Mouse (Mus musculus) intestine, embryonic 15.5 days (tissue): ENCODE measurements at regions not wholly inside any gene's neighbourhood (a gene's known extent, or its start where the extent isn't known, plus 50 kb on each side); places are given as distances from the start of the nearest gene placed in this dataset.

ENCODE experiments used
- ATAC-seq: fragments of 200-750 bp; cut with Nextera tagmentation; 2 replicates; pipeline ENCODE4 v1.8.0; 2017; ENCODE audit warnings: moderate TSS enrichment, moderate library complexity
- H3K27ac ChIP-seq: fragments of 300-500 bp; sonication (generic); 2 replicates; pipeline ENCODE4 v1.5.1; 2015; ENCODE audit warnings: mild to moderate bottlenecking, inconsistent platforms
- H3K27me3 ChIP-seq: fragments of 300-500 bp; sonication (generic); replicated peaks from 2 replicates; pipeline ENCODE4 v1.6.1; 2015; ENCODE audit warnings: inconsistent platforms
- H3K36me3 ChIP-seq: fragments of 300-500 bp; sonication (generic); 2 replicates; pipeline ENCODE4 v1.6.1; 2015; ENCODE audit warnings: inconsistent platforms
- H3K4me1 ChIP-seq: fragments of 300-500 bp; sonication (generic); replicated peaks from 2 replicates; pipeline ENCODE4 v1.6.1; 2015; ENCODE audit warnings: inconsistent platforms
- H3K4me2 ChIP-seq: fragments of 300-500 bp; sonication (generic); replicated peaks from 2 replicates; pipeline ENCODE4 v1.6.1; 2015; ENCODE audit warnings: mild to moderate bottlenecking, inconsistent platforms
- H3K4me3 ChIP-seq: fragments of 300-500 bp; sonication (generic); replicated peaks from 2 replicates; pipeline ENCODE4 v1.5.1; 2015; ENCODE audit warnings: inconsistent platforms
- H3K9ac ChIP-seq: fragments of 300-500 bp; sonication (generic); 2 replicates; pipeline ENCODE4 v1.6.1; 2015; ENCODE audit warnings: inconsistent platforms
- H3K9me3 ChIP-seq: fragments of 300-500 bp; sonication (generic); 2 replicates; pipeline ENCODE4 v1.6.1; 2016; ENCODE audit warnings: inconsistent platforms
- WGBS: fragments of 180-500 bp; shearing (Covaris S2); methylation state at CpG from one replicate; pipeline ENCODE4 v1.1.7; 2015; 5-methylcytosine and 5-hydroxymethylcytosine counted together

- H3K9me3 ChIP-seq: no peaks in the 10 kb centered on the region
- no peak overlapping the region for H3K9ac ChIP-seq
- peaks cover 38% of the 10 kb centered on the region for H3K27me3 ChIP-seq
- peak overlapping the region; percentile 12; the same call in 1 of the 2 replicates for H3K4me3 ChIP-seq
- ATAC-seq: no peak
- H3K4me1 ChIP-seq: peaks cover 15% of the 10 kb centered on the region
- no peaks in the 10 kb centered on the region for H3K36me3 ChIP-seq
- WGBS: 26% methylated on average over 8 of the region's 8 CpGs
- H3K4me2 ChIP-seq: peak overlapping the region; percentile 80
- no peak overlapping the region for H3K27ac ChIP-seq
These were observed 311.0 kb downstream of the Mtx2 start for GRCm38 (mm10) chr2:75136618-75137017.

GRCm38 (mm10) chr2:75137133-75137982 is 311.8 kb downstream of the Mtx2 start:
- ATAC-seq: peak; percentile 47
- WGBS: 2% methylated on average over 42 of the region's 42 CpGs
- Histone ChIP-seq H3K27ac (no peak overlapping the region), H3K4me2 (peak overlapping the region; percentile 80), H3K4me1 (peaks cover 15% of the 10 kb centered on the region), H3K27me3 (peaks cover 38% of the 10 kb centered on the region), H3K36me3 (no peaks in the 10 kb centered on the region), H3K9me3 (no peaks in the 10 kb centered on the region), H3K9ac (peak overlapping the region; percentile 32), H3K4me3 (peak overlapping the region; percentile 39)

- H3K27me3 ChIP-seq: peaks cover 38% of the 10 kb centered on the region
- peak overlapping the region; percentile 39 for H3K4me3 ChIP-seq
- H3K27ac ChIP-seq: no peak overlapping the region
- H3K9ac ChIP-seq: 0 out of 2 replicates have a peak overlapping the region, but pooled peaks have one; percentile 32
- peak overlapping the region; percentile 80 for H3K4me2 ChIP-seq
- H3K9me3 ChIP-seq: no peaks in the 10 kb centered on the region
- no peaks in the 10 kb centered on the region for H3K36me3 ChIP-seq
- ATAC-seq: peak; percentile 62
- peaks cover 15% of the 10 kb centered on the region for H3K4me1 ChIP-seq
- 4% methylated on average over 29 of the region's 29 CpGs for WGBS
These were observed 312.6 kb downstream of the Mtx2 start for GRCm38 (mm10) chr2:75137983-75138745.

GRCm38 (mm10) chr2:75138746-75139060 is 313.1 kb downstream of the Mtx2 start:
- 39% methylated on average over 9 of the region's 9 CpGs for WGBS
- Histone ChIP-seq H3K27ac (no peak overlapping the region), H3K4me2 (no peak overlapping the region), H3K4me3 (no peak overlapping the region), H3K9ac (no peak overlapping the region), H3K9me3 (no peaks in the 10 kb centered on the region), H3K36me3 (no peaks in the 10 kb centered on the region), H3K4me1 (peaks cover 15% of the 10 kb centered on the region), H3K27me3 (peaks cover 38% of the 10 kb centered on the region)
- no peak for ATAC-seq

- Histone ChIP-seq H3K9me3 (no peaks in the 10 kb centered on the region), H3K9ac (no peak overlapping the region), H3K4me1 (peaks cover 15% of the 10 kb centered on the region), H3K4me2 (no peak overlapping the region), H3K36me3 (no peaks in the 10 kb centered on the region), H3K27me3 (peaks cover 38% of the 10 kb centered on the region), H3K27ac (no peak overlapping the region), H3K4me3 (no peak overlapping the region)
- no peak for ATAC-seq
- WGBS: 75% methylated on average over 2 of the region's 2 CpGs
These were observed 313.9 kb downstream of the Mtx2 start for GRCm38 (mm10) chr2:75139544-75139943.

GRCm38 (mm10) chr2:75142675-75143074 is 317.1 kb downstream of the Mtx2 start:
- peaks cover 21% of the 10 kb centered on the region for H3K27me3 ChIP-seq
- no peaks in the 10 kb centered on the region for H3K36me3 ChIP-seq
- peaks cover 9% of the 10 kb centered on the region for H3K4me1 ChIP-seq
- H3K9me3 ChIP-seq: no peaks in the 10 kb centered on the region
- no peak for ATAC-seq
- H3K9ac ChIP-seq: no peak overlapping the region
- 34% methylated on average over 2 of the region's 2 CpGs for WGBS
- H3K4me2 ChIP-seq: no peak overlapping the region
- H3K4me3 ChIP-seq: no peak overlapping the region
- no peak overlapping the region for H3K27ac ChIP-seq

- Histone ChIP-seq H3K9ac (no peak overlapping the region), H3K36me3 (no peaks in the 10 kb centered on the region), H3K27ac (no peak overlapping the region), H3K9me3 (no peaks in the 10 kb centered on the region), H3K4me3 (no peak overlapping the region), H3K27me3 (peaks cover 3% of the 10 kb centered on the region), H3K4me1 (no peaks in the 10 kb centered on the region), H3K4me2 (no peak overlapping the region)
- 81% methylated on average over 12 of the region's 12 CpGs for WGBS
- no peak for ATAC-seq
These were observed 319.3 kb downstream of the Mtx2 start for GRCm38 (mm10) chr2:75144861-75145260.

- Histone ChIP-seq H3K9ac (no peak overlapping the region), H3K4me2 (no peak overlapping the region), H3K27me3 (no peaks in the 10 kb centered on the region; the same call in none of the 2 replicates), H3K36me3 (no peaks in the 10 kb centered on the region), H3K4me3 (no peak overlapping the region), H3K4me1 (no peaks in the 10 kb centered on the region), H3K27ac (no peak overlapping the region), H3K9me3 (no peaks in the 10 kb centered on the region)
- 46% methylated on average over 6 of the region's 6 CpGs for WGBS
- no peak for ATAC-seq
These were observed 320.7 kb downstream of the Mtx2 start for GRCm38 (mm10) chr2:75146256-75146655.

- Histone ChIP-seq H3K9ac (no peak overlapping the region), H3K27me3 (no peaks in the 10 kb centered on the region; the same call in none of the 2 replicates), H3K4me2 (no peak overlapping the region), H3K4me1 (no peaks in the 10 kb centered on the region), H3K36me3 (no peaks in the 10 kb centered on the region), H3K27ac (no peak overlapping the region), H3K9me3 (no peaks in the 10 kb centered on the region), H3K4me3 (no peak overlapping the region)
- 42% methylated on average over 9 of the region's 9 CpGs for WGBS
- ATAC-seq: no peak
These were observed 321.8 kb downstream of the Mtx2 start for GRCm38 (mm10) chr2:75147399-75147798.

- Histone ChIP-seq H3K27ac (no peak overlapping the region), H3K27me3 (no peaks in the 10 kb centered on the region; the same call in none of the 2 replicates), H3K9me3 (no peaks in the 10 kb centered on the region), H3K36me3 (no peaks in the 10 kb centered on the region), H3K4me1 (no peaks in the 10 kb centered on the region), H3K4me2 (no peak overlapping the region), H3K4me3 (no peak overlapping the region), H3K9ac (no peak overlapping the region)
- no peak for ATAC-seq
- 61% methylated on average over 8 of the region's 8 CpGs for WGBS
These were observed 322.4 kb downstream of the Mtx2 start for GRCm38 (mm10) chr2:75147967-75148366.

- ATAC-seq: no peak
- Histone ChIP-seq H3K9me3 (no peaks in the 10 kb centered on the region), H3K4me1 (no peaks in the 10 kb centered on the region), H3K27me3 (no peaks in the 10 kb centered on the region; the same call in none of the 2 replicates), H3K4me2 (no peak overlapping the region), H3K4me3 (no peak overlapping the region), H3K27ac (no peak overlapping the region), H3K9ac (no peak overlapping the region), H3K36me3 (no peaks in the 10 kb centered on the region)
- WGBS: 70% methylated on average over 5 of the region's 5 CpGs
These were observed 323.4 kb downstream of the Mtx2 start for GRCm38 (mm10) chr2:75149036-75149435.

GRCm38 (mm10) chr2:75149562-75149961 is 324.0 kb downstream of the Mtx2 start:
- ATAC-seq: no peak
- WGBS: 14% methylated on average over 12 of the region's 12 CpGs
- H3K4me3 ChIP-seq: 0 out of 2 replicates have a peak overlapping the region, but pooled peaks have one; percentile 4
- H3K4me2 ChIP-seq: peak overlapping the region; percentile 45
- H3K9me3 ChIP-seq: no peaks in the 10 kb centered on the region
- no peak overlapping the region for H3K27ac ChIP-seq
- no peaks in the 10 kb centered on the region for H3K36me3 ChIP-seq
- H3K4me1 ChIP-seq: no peaks in the 10 kb centered on the region
- no peak overlapping the region for H3K9ac ChIP-seq
- no peaks in the 10 kb centered on the region; the same call in none of the 2 replicates for H3K27me3 ChIP-seq
